Comparison of ENCODE assay signal across 8 mouse cellular contexts in genomic region chr7:130977794-130978521, GRCm38 (mm10). TPM values are rescaled to one million over a fixed set of nuclear protein-coding genes. Genes with fewer than 3 reads are reported as not detected.
DNase-seq lines count a peak whose midpoint lies in the region; ATAC-seq and TF ChIP-seq lines count a peak whose summit lies in the region.

No protein-coding gene starts in this region.

- peaks cover 3% of the 10 kb centered on the region for H3K4me1 ChIP-seq in hindbrain, embryonic 16.5 days (ENCODE audit: control insufficient read depth, insufficient read depth, low read depth, low read length)
- H3K4me1 ChIP-seq in stomach, postnatal 0 days (replicated peaks; ENCODE audit: control insufficient read depth, insufficient read depth): peaks cover 5% of the 10 kb centered on the region; the same call in 1 of the 2 replicates

- H3K27ac ChIP-seq in hindbrain, embryonic 16.5 days (ENCODE audit: low read depth, low read length): no peak overlapping the region
- H3K27ac ChIP-seq in stomach, postnatal 0 days (replicated peaks): 0 out of 2 replicates have a peak overlapping the region, but pooled peaks have one; percentile 4

- ATAC-seq in hindbrain, embryonic 16.5 days: peak; percentile 83
- peak; percentile 86 for ATAC-seq in stomach, postnatal 0 days (ENCODE audit: low FRiP score, low TSS enrichment)

- WGBS in hindbrain, embryonic 16.5 days: 51% methylated on average over 5 of the region's 5 CpGs
- 10% methylated on average over 5 of the region's 5 CpGs for WGBS in stomach, postnatal 0 days

- H3K4me2 ChIP-seq in hindbrain, embryonic 16.5 days (ENCODE audit: low read length): no peak overlapping the region
- no peak overlapping the region for H3K4me2 ChIP-seq in stomach, postnatal 0 days (replicated peaks; ENCODE audit: low read depth)

- H3K4me3 ChIP-seq in hindbrain, embryonic 16.5 days (ENCODE audit: low read length): no peak overlapping the region
- no peak overlapping the region for H3K4me3 ChIP-seq in stomach, postnatal 0 days (ENCODE audit: low read depth, low read length)

- no peak overlapping the region for H3K9ac ChIP-seq in hindbrain, embryonic 16.5 days (ENCODE audit: low read depth, low read length)
- no peak overlapping the region for H3K9ac ChIP-seq in stomach, postnatal 0 days (ENCODE audit: low read length)

- no peak for TF ChIP-seq CTCF in stomach, postnatal 0 days (IDR thresholded peaks at IDR 0.05; ENCODE audit: low read depth)

- peak; percentile 68 for DNase-seq in right cerebral cortex, adult 18-20 months
- no peak for DNase-seq in right cerebral cortex, postnatal 25 days
- DNase-seq in gastrocnemius, adult 18-20 months (ENCODE audit: low spot score): peak; percentile 91
- peak; percentile 50 for DNase-seq in left cerebral cortex, adult 11 months (ENCODE audit: low spot score)
- peak; percentile 91 for DNase-seq in lung, postnatal 14 days
- peak; percentile 94 for DNase-seq in stomach, postnatal 0 days (ENCODE audit: low spot score)
- no peak for DNase-seq in embryo, embryonic 10 days (ENCODE audit: low spot score)

- TF ChIP-seq EP300 in stomach, postnatal 0 days (optimal IDR thresholded peaks at IDR 0.05): no peak

- no peaks in the 10 kb centered on the region for H3K27me3 ChIP-seq in hindbrain, embryonic 16.5 days (replicated peaks; ENCODE audit: control insufficient read depth, insufficient read depth, low read length)
- no peaks in the 10 kb centered on the region for H3K27me3 ChIP-seq in stomach, postnatal 0 days (ENCODE audit: control insufficient read depth, insufficient read depth, low read length)

- H3K9me3 ChIP-seq in hindbrain, embryonic 16.5 days (ENCODE audit: control insufficient read depth, low read length): no peaks in the 10 kb centered on the region
- H3K9me3 ChIP-seq in stomach, postnatal 0 days (ENCODE audit: control insufficient read depth, low read length): no peaks in the 10 kb centered on the region

- H3K36me3 ChIP-seq in hindbrain, embryonic 16.5 days (ENCODE audit: control insufficient read depth, insufficient read depth, low read length): no peaks in the 10 kb centered on the region
- no peaks in the 10 kb centered on the region for H3K36me3 ChIP-seq in stomach, postnatal 0 days (ENCODE audit: control insufficient read depth, insufficient read depth, low read length)

RNA-seq across cellular contexts. Expression of gene Htra1, which starts 42.0 kb away (rescaled TPM):
- total RNA-seq in gastrocnemius, adult 18-20 months (2021): 10 to 100 TPM; 34.2 to 42.4 TPM
- polyA plus RNA-seq in hindbrain, embryonic 16.5 days (2015; fragmentation: Nextera tagmentation; extraction: Ambion mirVana): 23.1 and 25.9 TPM in 2 replicates
- polyA plus RNA-seq in stomach, postnatal 0 days (2015; fragmentation: Nextera tagmentation; extraction: Ambion mirVana): 48.6 and 51.6 TPM in 2 replicates

RNA-seq across cellular contexts. Expression of gene Dmbt1, which starts 53.9 kb away (rescaled TPM):
- not detected for total RNA-seq in gastrocnemius, adult 18-20 months (2021)
- not detected in 2 replicates for polyA plus RNA-seq in hindbrain, embryonic 16.5 days (2015; fragmentation: Nextera tagmentation; extraction: Ambion mirVana)
- 167 and 174 TPM in 2 replicates for polyA plus RNA-seq in stomach, postnatal 0 days (2015; fragmentation: Nextera tagmentation; extraction: Ambion mirVana)

Comparison
In these comparisons a context has a peak if more than half of its experiments do, and no peak if none do; other contexts are left out.
1. DNase-seq: peak in right cerebral cortex, adult 18-20 months (single experiment), gastrocnemius, adult 18-20 months (single experiment), left cerebral cortex, adult 11 months (single experiment), lung, postnatal 14 days (single experiment) and stomach, postnatal 0 days (single experiment); none in right cerebral cortex, postnatal 25 days (single experiment) and embryo, embryonic 10 days (single experiment).
2. RNA of gene Dmbt1, which starts 53.9 kb away (polyA plus RNA-seq): 167 to 174 TPM in stomach, postnatal 0 days; not detected in hindbrain, embryonic 16.5 days; every median in the first group is over 100 times any median in the second.